Mouse (Mus musculus) kidney, adult 2 months (tissue): ENCODE data around the gene Gle1. TPM values are rescaled to one million over a fixed set of nuclear protein-coding genes. Genes with fewer than 3 reads are reported as not detected.
"Not testable (repeated sequence)": the region's sequence is repeated elsewhere in the genome, so short reads cannot be mapped to it uniquely, and the experiment has no call there.

Experiments used
- DNase-seq: peaks from one replicate; pipeline ENCODE4 v3.0.0; 2021
- H3K27ac ChIP-seq: fragments of 200-500 bp; 2 replicates; pipeline ENCODE4 v1.5.1; 2012; ENCODE audit warnings: low read depth, low read length, control low read depth, inconsistent platforms; ENCODE audit not compliant: insufficient read depth
- H3K27me3 ChIP-seq: fragments of 200-500 bp; replicated peaks from 2 replicates; pipeline ENCODE4 v1.6.1; 2012; ENCODE audit warnings: mild to moderate bottlenecking, moderate library complexity, low read length, inconsistent platforms; ENCODE audit not compliant: control insufficient read depth, insufficient read depth
- H3K36me3 ChIP-seq: fragments of 200-500 bp; 2 replicates; pipeline ENCODE4 v1.6.1; 2012; ENCODE audit warnings: mild to moderate bottlenecking, moderate library complexity, low read length, inconsistent platforms; ENCODE audit not compliant: control insufficient read depth, insufficient read depth
- H3K4me1 ChIP-seq: fragments of 200-500 bp; 2 replicates; pipeline ENCODE4 v1.6.1; 2011; ENCODE audit warnings: low read length; ENCODE audit not compliant: control insufficient read depth, insufficient read depth
- H3K4me3 ChIP-seq: fragments of 200-500 bp; 2 replicates; pipeline ENCODE4 v1.5.1; 2011; ENCODE audit warnings: mild to moderate bottlenecking, low read depth, low read length, control low read depth; ENCODE audit not compliant: insufficient read depth
- CTCF ChIP-seq: fragments of 200-500 bp; conservative IDR thresholded peaks from 2 replicates; pipeline ENCODE4 v1.5.1; 2011; ENCODE audit warnings: low read depth, mild to moderate bottlenecking, control low read depth, low read length, moderate library complexity, mixed read lengths; ENCODE audit not compliant: insufficient read depth, insufficient read length
- POLR2A ChIP-seq: fragments of 200-500 bp; IDR thresholded peaks from one replicate; pipeline ENCODE4 v1.6.1; 2011; ENCODE audit warnings: low read depth, low read length, control low read depth
- WGBS: fragments of 180-500 bp; shearing (Covaris S2); methylation state at CpG from one replicate; pipeline ENCODE4 v1.1.7; 2018; 5-methylcytosine and 5-hydroxymethylcytosine counted together
- polyA plus RNA-seq: library from polyadenylated mRNA; depleted of rRNA; stranded (reverse); fragments of >200 nt; gene quantifications from 2 replicates; pipeline ENCODE4 v1.2.3, GENCODE M21; 2012

The Gle1 gene
- polyA plus RNA-seq, 1 experiment, result 25.4 TPM

DNA sequence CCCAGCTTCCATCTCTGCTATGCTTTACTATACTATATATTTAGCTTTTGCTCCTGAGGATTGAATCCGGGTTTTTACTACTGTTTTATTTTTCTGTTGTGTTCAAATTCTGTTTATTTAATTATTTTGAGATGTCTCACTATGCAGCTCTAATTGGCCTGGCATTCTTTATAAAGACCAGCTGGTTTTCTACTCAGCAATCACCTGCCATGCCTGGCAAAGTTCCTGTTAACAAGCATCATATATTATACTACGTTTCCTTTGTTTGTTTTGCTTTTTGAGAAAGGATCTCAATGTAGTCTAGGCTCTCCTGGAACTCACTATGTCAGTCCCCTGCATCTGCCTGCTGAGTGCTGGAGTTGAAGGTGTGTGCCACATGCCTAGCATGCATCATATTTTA, 37.9 kb upstream of the Gle1 start:
- no peak overlapping the region for H3K27ac ChIP-seq
- H3K4me1 ChIP-seq, result no peaks in the 10 kb centered on the region
- no peak for DNase-seq
- 78% methylated on average over 2 of the region's 2 CpGs for WGBS
- H3K4me3 ChIP-seq, result no peak overlapping the region
- no peaks in the 10 kb centered on the region for H3K27me3 ChIP-seq
- TF ChIP-seq CTCF, result no peak
- no peak for TF ChIP-seq POLR2A
- peaks cover 3% of the 10 kb centered on the region; the same call in 1 of the 2 replicates for H3K36me3 ChIP-seq

DNA sequence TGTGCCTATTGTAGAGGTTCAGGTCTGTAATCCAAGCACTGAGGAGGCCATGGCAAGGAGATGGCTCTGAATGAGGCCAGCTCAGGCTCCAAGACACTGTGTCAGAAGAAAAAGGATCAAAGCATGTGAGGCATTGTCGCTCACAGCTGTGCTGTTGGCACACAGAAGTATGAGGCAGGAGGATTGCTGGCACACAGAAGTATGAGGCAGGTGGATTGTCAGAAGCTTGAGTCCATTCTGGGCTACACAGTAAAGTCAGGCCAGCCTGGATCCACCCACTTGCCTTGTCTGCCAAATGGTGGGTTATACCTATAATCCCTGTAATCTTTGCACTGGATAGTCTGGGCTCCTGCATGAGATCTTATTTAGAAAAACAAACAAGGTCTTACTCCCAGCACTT, 37.1 kb upstream of the Gle1 start:
- no peak for DNase-seq
- Histone ChIP-seq H3K27me3 (no peaks in the 10 kb centered on the region), H3K4me1 (no peaks in the 10 kb centered on the region), H3K36me3 (peaks cover 3% of the 10 kb centered on the region; the same call in 1 of the 2 replicates), H3K27ac (no peak overlapping the region), H3K4me3 (no peak overlapping the region)
- TF ChIP-seq POLR2A, result no peak
- no peak for TF ChIP-seq CTCF
- 97% methylated on average over 1 of the region's 1 CpGs for WGBS

DNA sequence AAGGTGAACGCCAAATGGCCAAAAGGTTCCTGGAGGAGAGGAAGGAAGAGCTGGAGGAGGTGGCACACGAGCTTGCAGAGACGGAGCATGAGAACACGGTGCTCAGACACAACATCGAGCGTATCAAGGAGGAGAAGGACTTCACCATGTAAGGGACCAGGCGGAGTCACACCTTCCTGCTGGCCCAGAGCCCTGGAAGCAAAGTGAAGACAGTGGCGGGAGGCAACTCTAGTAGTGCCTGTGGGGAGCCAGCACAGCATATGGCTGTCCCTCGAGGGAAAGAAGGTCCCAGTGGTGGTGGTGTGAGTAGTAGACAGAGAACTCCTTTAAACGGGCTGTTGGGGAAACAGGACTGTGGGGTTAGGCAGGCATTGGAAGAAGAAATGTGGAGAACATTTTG, 33.0 kb upstream of the Gle1 start:
- Histone ChIP-seq H3K27me3 (no peaks in the 10 kb centered on the region), H3K36me3 (peaks cover 3% of the 10 kb centered on the region; the same call in 1 of the 2 replicates), H3K4me1 (no peaks in the 10 kb centered on the region), H3K27ac (no peak overlapping the region), H3K4me3 (no peak overlapping the region)
- DNase-seq, result no peak
- TF ChIP-seq CTCF, result no peak
- TF ChIP-seq POLR2A, result no peak
- 86% methylated on average over 10 of the region's 10 CpGs for WGBS

DNA sequence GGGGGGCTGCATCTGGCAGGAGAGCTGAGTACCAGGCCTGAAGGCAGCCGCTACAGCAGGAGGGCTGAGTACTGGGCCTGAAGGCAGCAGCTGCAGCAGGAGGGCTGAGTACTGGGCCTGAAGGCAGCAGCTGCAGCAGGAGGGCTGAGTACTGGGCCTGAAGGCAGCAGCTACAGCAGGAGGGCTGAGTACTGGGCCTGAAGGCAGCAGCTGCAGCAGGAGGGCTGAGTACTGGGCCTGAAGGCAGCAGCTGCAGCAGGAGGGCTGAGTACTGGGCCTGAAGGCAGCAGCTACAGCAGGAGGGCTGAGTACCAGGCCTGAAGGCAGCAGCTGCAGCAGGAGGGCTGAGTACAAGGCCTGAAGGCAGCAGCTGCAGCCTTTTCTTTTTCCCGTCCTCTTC, 27.1 kb upstream of the Gle1 start:
- H3K36me3 ChIP-seq, H3K27me3 ChIP-seq, H3K4me3 ChIP-seq, H3K27ac ChIP-seq, H3K4me1 ChIP-seq, DNase-seq: not testable (repeated sequence)
- 81% methylated on average over 2 of the region's 2 CpGs for WGBS

DNA sequence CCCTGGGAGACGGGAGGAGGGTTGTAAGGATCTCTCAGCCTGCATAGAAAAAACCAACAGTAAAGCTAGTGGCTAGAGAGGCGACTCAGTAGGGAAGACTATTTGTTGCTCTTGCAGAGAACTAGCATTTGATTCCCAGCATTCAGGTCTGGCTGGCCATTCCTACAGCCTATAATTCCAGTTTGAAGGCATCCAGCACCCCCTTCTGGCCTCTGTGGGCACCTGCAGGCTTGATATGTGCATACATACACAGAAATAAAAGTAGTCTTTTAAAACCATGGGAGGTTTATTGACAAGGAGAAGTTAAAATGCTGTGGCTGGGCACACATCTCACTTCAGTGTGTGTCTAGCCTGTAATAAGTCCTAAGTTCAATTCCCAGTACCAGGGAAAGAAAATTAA, 25.2 kb upstream of the Gle1 start:
- H3K4me3 ChIP-seq, result no peak overlapping the region
- 96% methylated on average over 2 of the region's 2 CpGs for WGBS
- no peaks in the 10 kb centered on the region for H3K27me3 ChIP-seq
- no peak overlapping the region for H3K27ac ChIP-seq
- no peak for TF ChIP-seq POLR2A
- peak; percentile 37; the same call in 1 of the 2 replicates for TF ChIP-seq CTCF
- no peaks in the 10 kb centered on the region for H3K4me1 ChIP-seq
- no peaks in the 10 kb centered on the region for H3K36me3 ChIP-seq
- DNase-seq, result no peak

DNA sequence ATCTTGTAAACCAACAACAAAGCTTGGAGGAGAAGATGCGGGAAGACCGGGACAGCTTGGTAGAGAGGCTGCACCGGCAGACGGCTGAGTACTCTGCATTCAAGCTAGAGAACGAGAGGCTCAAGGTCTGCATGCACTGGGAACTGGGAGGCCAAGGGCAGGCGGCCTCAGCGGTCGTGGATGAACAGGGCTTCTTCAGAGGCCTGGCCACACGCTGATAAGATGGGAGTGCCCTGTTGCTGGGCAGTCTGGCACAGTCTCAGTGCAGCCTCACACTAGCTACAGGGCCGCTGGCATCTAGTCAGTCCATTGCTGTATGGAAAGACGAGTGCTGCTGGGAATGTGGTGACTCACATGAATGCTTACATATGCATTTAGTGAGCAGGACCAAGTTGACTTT, 17.6 kb upstream of the Gle1 start:
- Histone ChIP-seq H3K4me1 (0 out of 2 replicates have a peak, but pooled peaks cover 3% of the 10 kb centered on the region), H3K27ac (no peak overlapping the region), H3K36me3 (no peaks in the 10 kb centered on the region; the same call in 1 of the 2 replicates), H3K27me3 (no peaks in the 10 kb centered on the region), H3K4me3 (no peak overlapping the region)
- TF ChIP-seq CTCF (no peak), POLR2A (no peak)
- no peak for DNase-seq
- WGBS, result 87% methylated on average over 11 of the region's 11 CpGs

DNA sequence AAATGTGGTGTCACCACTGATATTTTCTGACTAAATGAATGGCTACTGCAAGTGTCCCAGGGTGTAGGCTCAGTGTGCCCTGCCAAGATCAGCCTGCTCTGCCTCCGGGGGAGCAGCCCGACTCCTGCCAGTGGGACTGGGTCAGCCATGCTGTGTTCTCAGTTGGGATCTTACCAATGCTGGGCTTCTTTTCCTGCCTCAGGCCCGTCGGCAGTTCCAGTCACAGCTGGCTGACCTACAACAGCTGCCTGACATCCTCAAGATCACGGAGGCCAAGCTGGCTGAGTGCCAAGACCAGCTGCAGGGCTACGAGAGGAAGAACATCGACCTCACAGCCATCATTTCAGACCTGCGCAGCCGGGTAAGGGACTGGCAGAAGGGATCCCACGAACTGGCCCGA, 13.2 kb upstream of the Gle1 start:
- WGBS, result 19% methylated on average over 11 of the region's 11 CpGs
- H3K4me3 ChIP-seq, result no peak overlapping the region
- H3K27ac ChIP-seq, result no peak overlapping the region
- H3K4me1 ChIP-seq, result 0 out of 2 replicates have a peak, but pooled peaks cover 3% of the 10 kb centered on the region
- H3K36me3 ChIP-seq, result no peaks in the 10 kb centered on the region; the same call in 1 of the 2 replicates
- no peaks in the 10 kb centered on the region for H3K27me3 ChIP-seq
- peak; percentile 79 for DNase-seq
- no peak for TF ChIP-seq CTCF
- no peak for TF ChIP-seq POLR2A

DNA sequence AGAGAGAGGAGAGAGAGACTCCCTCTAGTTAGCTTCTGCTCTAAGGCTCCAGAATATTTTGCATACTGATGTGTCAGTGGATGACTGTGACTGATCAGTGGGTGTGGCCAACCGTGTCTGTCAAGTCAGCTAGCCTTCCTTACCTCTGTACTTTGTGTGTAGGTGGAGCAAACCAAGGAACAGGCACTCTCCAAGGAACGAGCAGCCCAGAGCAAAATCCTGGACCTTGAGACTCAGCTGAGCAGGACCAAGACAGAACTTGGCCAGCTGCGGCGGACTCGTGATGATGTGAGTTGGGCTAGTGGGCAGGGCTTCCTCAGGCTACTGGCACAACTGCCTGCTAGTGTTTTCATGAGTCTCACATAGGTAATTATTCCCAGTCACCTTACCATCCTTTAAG, 8.7 kb upstream of the Gle1 start:
- DNase-seq, result peak; percentile 94
- no peaks in the 10 kb centered on the region for H3K27me3 ChIP-seq
- TF ChIP-seq CTCF (no peak), POLR2A (no peak)
- no peak overlapping the region for H3K4me3 ChIP-seq
- WGBS, result 52% methylated on average over 5 of the region's 5 CpGs
- H3K4me1 ChIP-seq, result 0 out of 2 replicates have a peak, but pooled peaks cover 3% of the 10 kb centered on the region
- no peaks in the 10 kb centered on the region; the same call in 1 of the 2 replicates for H3K36me3 ChIP-seq
- no peak overlapping the region for H3K27ac ChIP-seq
